Mouse (Mus musculus) thymus, adult 2 months (tissue): ENCODE measurements around the gene Rps6ka1. TPM values are rescaled to one million over a fixed set of nuclear protein-coding genes. Genes with fewer than 3 reads are reported as not detected.

Experiments
- DNase-seq: peaks from one replicate; pipeline ENCODE4 v3.0.0; 2021
- H3K27ac ChIP-seq: fragments of 200-500 bp; 2 replicates; pipeline ENCODE4 v1.5.1; 2012; ENCODE audit warnings: low read length, control low read depth; ENCODE audit not compliant: control insufficient read depth, insufficient read depth
- H3K27me3 ChIP-seq: fragments of 200-500 bp; 2 replicates; pipeline ENCODE4 v1.6.1; 2012; ENCODE audit warnings: mild to moderate bottlenecking, low read length, moderate library complexity, mixed read lengths; ENCODE audit not compliant: control insufficient read depth, insufficient read depth
- H3K36me3 ChIP-seq: fragments of 200-500 bp; 2 replicates; pipeline ENCODE4 v1.6.1; 2012; ENCODE audit warnings: mild to moderate bottlenecking, low read length, moderate library complexity; ENCODE audit not compliant: control insufficient read depth, insufficient read depth
- H3K4me1 ChIP-seq: fragments of 200-500 bp; replicated peaks from 2 replicates; pipeline ENCODE4 v1.6.1; 2012; ENCODE audit warnings: low read length; ENCODE audit not compliant: control insufficient read depth, insufficient read depth
- H3K4me3 ChIP-seq: fragments of 200-500 bp; 2 replicates; pipeline ENCODE4 v1.5.1; 2012; ENCODE audit warnings: mild to moderate bottlenecking, low read length, control low read depth, moderate library complexity; ENCODE audit not compliant: control insufficient read depth, insufficient read depth
- CTCF ChIP-seq: fragments of 200-500 bp; IDR thresholded peaks from 2 replicates; pipeline ENCODE4 v1.5.1; 2012; ENCODE audit warnings: mild to moderate bottlenecking, control low read depth, low read length, moderate library complexity, borderline replicate concordance; ENCODE audit not compliant: control insufficient read depth, poor library complexity, insufficient read depth; ENCODE audit errors: extremely low read depth
- POLR2A ChIP-seq: fragments of 200-500 bp; IDR thresholded peaks from 2 replicates; pipeline ENCODE4 v1.6.1; 2012; ENCODE audit warnings: mild to moderate bottlenecking, low read length, control low read depth, moderate library complexity; ENCODE audit not compliant: control insufficient read depth, poor library complexity, insufficient read depth; ENCODE audit errors: extremely low read depth
- WGBS: fragments of 180-500 bp; shearing (Covaris S2); methylation state at CpG from one replicate; pipeline ENCODE4 v1.1.7; 2018; 5-methylcytosine and 5-hydroxymethylcytosine counted together
- polyA plus RNA-seq: library from polyadenylated mRNA; depleted of rRNA; stranded (reverse); fragments of >200 nt; gene quantifications from 2 replicates; pipeline ENCODE4 v1.2.3, GENCODE M21; 2012

Gene Rps6ka1
- polyA plus RNA-seq, 1 experiment = 79.3 TPM

DNA sequence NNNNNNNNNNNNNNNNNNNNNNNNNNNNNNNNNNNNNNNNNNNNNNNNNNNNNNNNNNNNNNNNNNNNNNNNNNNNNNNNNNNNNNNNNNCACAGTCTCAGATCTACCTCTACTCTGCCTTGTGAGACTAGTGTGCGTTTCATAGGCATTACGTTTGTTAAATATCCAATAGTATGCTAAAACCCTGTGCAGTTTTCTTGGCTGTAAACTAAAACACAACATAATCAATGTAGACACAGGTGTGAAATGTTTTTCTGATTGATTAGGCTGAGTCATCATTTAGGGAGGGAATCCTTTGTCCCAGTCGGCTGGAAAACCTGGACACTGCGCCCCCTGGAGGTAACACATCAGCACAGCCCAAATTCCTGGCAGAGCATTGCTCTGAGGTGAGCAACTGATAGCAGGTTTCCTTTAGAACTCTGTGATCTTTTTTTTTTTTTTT lies 48.2 kb downstream of the Rps6ka1 start:
- no peak for DNase-seq
- Histone ChIP-seq H3K27me3 (no peaks in the 10 kb centered on the region), H3K4me1 (peaks cover 38% of the 10 kb centered on the region), H3K27ac (no peak overlapping the region), H3K4me3 (no peak overlapping the region), H3K36me3 (no peaks in the 10 kb centered on the region)
- 72% methylated on average over 4 of the region's 4 CpGs for WGBS
- no peak for TF ChIP-seq CTCF
- TF ChIP-seq POLR2A = no peak

DNA sequence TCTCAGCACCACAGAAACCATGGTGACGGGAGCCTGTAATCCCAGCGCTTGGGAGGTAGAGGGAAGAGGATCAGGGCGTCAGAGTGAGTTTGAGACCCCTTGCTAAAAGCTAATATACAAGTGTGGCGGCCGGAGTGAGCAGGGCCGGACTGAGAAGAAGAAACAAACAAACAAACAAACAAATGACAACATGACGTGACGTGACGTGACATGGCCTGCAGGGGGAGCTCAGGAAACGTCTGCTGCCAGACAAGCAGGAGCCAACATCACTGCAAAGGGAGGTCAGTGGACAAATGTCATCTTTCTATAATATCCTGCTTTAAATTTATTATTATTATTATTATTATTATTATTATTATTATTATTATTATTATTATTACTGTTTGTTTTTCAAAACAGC lies 51.0 kb downstream of the Rps6ka1 start:
- Histone ChIP-seq H3K4me3 (no peak overlapping the region), H3K36me3 (no peaks in the 10 kb centered on the region), H3K27ac (no peak overlapping the region), H3K4me1 (peaks cover 23% of the 10 kb centered on the region), H3K27me3 (no peaks in the 10 kb centered on the region)
- peak; percentile 55 for DNase-seq
- no peak for TF ChIP-seq POLR2A
- peak; percentile 63; the same call in 1 of the 2 replicates for TF ChIP-seq CTCF
- WGBS = 61% methylated on average over 10 of the region's 10 CpGs

DNA sequence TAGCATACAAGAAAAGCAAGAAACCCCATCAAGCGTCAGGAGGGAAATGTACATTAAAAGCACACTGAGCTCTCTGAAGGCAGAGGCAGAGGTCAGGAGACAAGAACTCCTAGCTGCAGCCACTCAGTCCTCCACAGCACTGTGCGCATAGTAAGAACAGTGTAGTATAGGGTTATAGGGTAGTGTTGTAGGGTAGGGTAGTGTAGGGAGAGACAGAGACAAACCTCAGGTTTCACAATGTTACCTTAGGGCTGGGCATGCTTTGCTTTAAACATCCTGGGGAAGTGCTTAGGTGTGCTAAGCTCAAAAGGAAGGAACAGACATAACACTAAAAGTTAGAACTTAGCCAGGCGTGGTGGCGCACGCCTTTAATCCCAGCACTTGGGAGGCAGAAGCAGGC lies 52.4 kb downstream of the Rps6ka1 start:
- Histone ChIP-seq H3K36me3 (no peaks in the 10 kb centered on the region), H3K4me3 (no peak overlapping the region), H3K27ac (no peak overlapping the region), H3K27me3 (no peaks in the 10 kb centered on the region), H3K4me1 (peaks cover 11% of the 10 kb centered on the region)
- 94% methylated on average over 5 of the region's 5 CpGs for WGBS
- no peak for TF ChIP-seq CTCF
- TF ChIP-seq POLR2A = no peak
- DNase-seq = no peak

DNA sequence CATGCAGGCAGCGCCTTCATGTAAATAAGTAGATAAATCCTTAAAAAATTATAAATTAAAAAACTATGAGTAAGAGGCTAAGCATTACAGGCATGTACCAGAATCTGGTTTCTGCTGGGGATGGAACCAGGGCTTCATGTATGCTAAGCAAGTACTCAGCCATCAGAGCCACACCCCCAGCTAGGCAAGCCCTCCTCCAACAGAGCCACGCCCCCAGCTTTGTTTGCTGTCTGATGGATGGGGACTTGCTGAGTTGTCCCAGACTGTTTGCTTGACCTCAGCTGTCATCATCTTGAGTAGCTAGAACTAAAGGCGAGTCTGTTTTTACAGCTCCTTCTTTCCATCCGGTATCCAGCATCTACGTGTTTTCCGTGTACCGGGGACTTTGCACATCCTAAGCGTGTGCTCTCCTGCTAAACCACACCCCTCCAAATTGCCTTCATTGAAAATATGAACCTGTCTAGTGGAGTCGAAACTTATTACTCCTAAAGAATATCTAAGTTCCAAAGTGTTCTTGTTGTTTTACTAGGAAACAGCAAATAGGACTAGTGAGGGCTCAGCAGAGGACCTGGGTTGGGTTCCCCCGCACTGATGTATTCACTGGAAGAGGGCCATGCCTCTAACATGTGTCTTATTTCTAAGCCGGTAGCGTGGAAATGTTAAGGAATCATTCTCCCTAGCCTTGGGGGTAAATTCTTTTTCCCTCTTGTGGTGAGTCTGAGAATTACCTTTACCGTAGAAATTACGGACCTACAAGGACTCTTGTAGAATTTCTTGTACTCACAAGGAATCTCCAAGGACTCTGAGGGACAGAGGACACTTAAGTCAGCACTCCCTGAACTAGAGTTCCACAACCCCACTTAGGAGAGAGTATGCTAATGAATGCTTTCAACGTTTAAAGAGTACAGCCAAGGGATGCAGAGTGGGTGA lies 54.4 kb downstream of the Rps6ka1 start:
- WGBS = 86% methylated on average over 15 of the region's 15 CpGs
- no peak for TF ChIP-seq CTCF
- no peak for TF ChIP-seq POLR2A
- Histone ChIP-seq H3K4me1 (peaks cover 19% of the 10 kb centered on the region), H3K4me3 (no peak overlapping the region), H3K36me3 (no peaks in the 10 kb centered on the region), H3K27me3 (no peaks in the 10 kb centered on the region), H3K27ac (no peak overlapping the region)
- no peak for DNase-seq

DNA sequence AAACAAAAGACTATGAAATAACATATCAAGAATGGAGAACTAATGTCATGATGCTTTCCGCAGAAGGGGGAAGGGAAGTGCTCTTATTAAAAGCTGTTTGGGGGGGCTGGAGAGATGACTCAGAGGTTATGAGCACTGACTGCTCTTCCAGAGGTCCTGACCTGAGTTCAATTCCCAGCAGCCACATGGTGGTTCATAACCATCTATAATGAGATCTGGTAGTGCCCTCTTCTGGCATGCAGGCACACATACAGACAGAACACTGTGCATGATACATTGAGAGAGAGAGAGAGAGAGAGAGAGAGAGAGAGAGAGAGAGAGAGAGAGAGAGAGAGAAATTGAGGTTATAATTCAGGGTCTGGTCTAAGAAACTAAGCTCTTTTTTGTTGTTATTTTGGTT lies 57.1 kb downstream of the Rps6ka1 start:
- Histone ChIP-seq H3K27me3 (no peaks in the 10 kb centered on the region), H3K4me1 (peaks cover 26% of the 10 kb centered on the region), H3K4me3 (no peak overlapping the region), H3K27ac (no peak overlapping the region), H3K36me3 (no peaks in the 10 kb centered on the region)
- 96% methylated on average over 1 of the region's 1 CpGs for WGBS
- DNase-seq = no peak
- TF ChIP-seq POLR2A (no peak), CTCF (no peak)

DNA sequence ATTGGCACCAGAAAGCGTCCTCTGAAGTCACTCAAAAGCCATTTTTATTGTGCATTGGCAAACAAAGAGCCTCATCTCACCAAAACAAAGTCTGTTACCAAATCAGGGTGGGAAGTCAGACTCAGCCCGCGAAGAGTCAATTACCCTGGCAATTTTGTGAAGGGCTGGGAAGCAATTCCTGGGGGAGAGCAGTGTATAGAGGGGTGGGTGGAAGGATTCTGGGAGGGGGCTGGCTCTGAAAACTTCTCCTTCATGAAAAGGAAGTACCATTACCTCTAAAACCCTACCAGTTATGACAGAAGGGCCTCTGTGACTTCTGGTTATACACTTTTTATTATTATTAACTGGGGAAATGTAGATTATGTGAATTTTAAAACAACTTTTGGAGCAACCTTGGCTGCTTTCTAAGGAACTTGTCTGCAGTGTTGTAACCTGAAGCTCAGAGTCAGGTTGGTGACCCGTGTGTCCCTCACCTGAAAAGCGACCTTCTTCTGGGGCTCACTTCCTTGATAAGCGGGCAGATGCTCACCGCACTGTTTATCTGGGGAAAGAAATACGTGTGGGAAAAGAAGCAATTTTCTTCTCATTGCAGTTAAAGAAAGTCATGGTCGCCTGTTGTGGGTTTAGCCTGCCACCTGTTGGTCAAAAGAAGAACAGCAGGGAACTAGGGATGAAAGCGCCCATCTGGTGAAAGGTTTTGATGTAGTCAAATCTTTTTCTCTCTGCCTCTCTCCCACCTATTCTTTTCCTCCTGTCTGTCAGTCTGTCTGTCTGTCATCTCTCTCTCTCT lies 58.1 kb downstream of the Rps6ka1 start:
- Histone ChIP-seq H3K27me3 (no peaks in the 10 kb centered on the region), H3K36me3 (no peaks in the 10 kb centered on the region), H3K4me3 (no peak overlapping the region), H3K27ac (peak overlapping the region; percentile 5; the same call in 1 of the 2 replicates), H3K4me1 (peaks cover 26% of the 10 kb centered on the region)
- 14% methylated on average over 10 of the region's 10 CpGs for WGBS
- peak; percentile 84 for DNase-seq
- TF ChIP-seq CTCF (no peak), POLR2A (no peak)
